Mouse (Mus musculus): Measurements from ENCODE around the gene Slc30a10.

DNA sequence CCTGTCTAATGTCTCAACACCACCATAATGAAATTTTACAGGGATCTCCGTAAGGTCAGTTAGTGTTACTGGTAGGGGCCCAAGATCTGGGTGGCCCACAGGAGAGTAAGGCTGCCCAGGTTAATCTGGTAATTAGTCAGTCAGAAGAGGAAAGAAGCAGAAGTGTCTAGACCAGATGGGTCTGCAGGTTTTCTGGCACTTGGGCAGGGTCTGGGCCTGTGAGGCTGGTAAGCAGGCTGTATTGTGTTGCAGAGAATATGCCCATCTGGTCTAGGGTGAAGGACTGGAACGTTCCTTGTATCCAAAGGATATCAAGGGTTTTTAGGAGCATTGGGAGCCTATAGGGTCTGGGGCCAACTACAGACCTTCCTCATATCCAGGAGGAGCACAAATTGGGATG, 36.0 kb downstream of the Slc30a10 start:
- TF ChIP-seq CTCF (IDR thresholded peaks at IDR 0.05; ENCODE audit: control insufficient read depth, insufficient read depth, insufficient read length), result no peak
- no peak for TF ChIP-seq MAX (IDR thresholded peaks at IDR 0.05)
- TF ChIP-seq CEBPB (IDR thresholded peaks at IDR 0.05; ENCODE audit: low read depth), result no peak
- no peak for TF ChIP-seq FOSL1 (IDR thresholded peaks at IDR 0.05; ENCODE audit: insufficient read depth, low read length, poor library complexity, severe bottlenecking)
- TF ChIP-seq USF1 (IDR thresholded peaks at IDR 0.05; ENCODE audit: low read depth), result no peak
- no peak for TF ChIP-seq MYOG (IDR thresholded peaks at IDR 0.05; ENCODE audit: control insufficient read depth, extremely low read depth, insufficient read length)
- no peak for TF ChIP-seq MYOD1 (IDR thresholded peaks at IDR 0.05; ENCODE audit: control insufficient read depth, insufficient read length, low read depth)

All from C2C12 (cell line).